Mouse (Mus musculus): Measurements from ENCODE around the gene Srebf1. TPM values are rescaled to one million over a fixed set of nuclear protein-coding genes. Genes with fewer than 3 reads are reported as not detected.

Gene Srebf1
- total and polyA plus RNA-seq, 3 experiments = 69.8 to 126 (median 120) TPM

- dilution Hi-C loops (cut with MboI; ENCODE audit: extremely low pct_ligation_motif_present, extremely low pct_unique_long_range_greater_than_20kb, low sequenced_read_pairs) (no loop called here), in situ Hi-C loops (cut with MboI; ENCODE audit: low pct_ligation_motif_present, low pct_unique_long_range_greater_than_20kb, low sequenced_read_pairs) (no loop called here)
- H3K36me3 ChIP-seq (replicated peaks in 1 of 2; ENCODE audit: control insufficient read depth in 1 of 2, insufficient read depth in 1 of 2, low read length in 1 of 2) = peaks cover 12 to 40% of the 10 kb centered on the region in 2 experiments
- no peaks in the 10 kb centered on the region for H3K9me3 ChIP-seq (replicated peaks; ENCODE audit: low read length)
- no peak for DNase-seq (ENCODE audit: extremely low read depth)
- H3K9ac ChIP-seq (ENCODE audit: insufficient read depth, low read depth) = no peak overlapping the region
- no peak overlapping the region for H3K4me2 ChIP-seq (ENCODE audit: insufficient read depth, low read depth, poor library complexity, severe bottlenecking)
- H3K79me2 ChIP-seq (replicated peaks; ENCODE audit: control insufficient read depth, extremely low read depth, insufficient read depth, poor library complexity, severe bottlenecking) = no peaks in the 10 kb centered on the region
- H3K27me3 ChIP-seq (replicated peaks) = no peaks in the 10 kb centered on the region
- no peak overlapping the region for H3K27ac ChIP-seq (ENCODE audit: insufficient read depth, low read depth)
- no peak overlapping the region for H3K4me3 ChIP-seq (replicated peaks in 1 of 3; ENCODE audit: low read depth in 2 of 3, low read length in 2 of 3, poor library complexity in 1 of 3)
- TF ChIP-seq POLR2A (IDR thresholded peaks at IDR 0.05; ENCODE audit: low read depth, low read length) (no peak), EP300 (IDR thresholded peaks at IDR 0.05; ENCODE audit: low read length) (no peak), ETS1 (conservative IDR thresholded peaks at IDR 0.05; ENCODE audit: low read depth, low read length) (no peak), MAZ (IDR thresholded peaks at IDR 0.05; ENCODE audit: low read depth, low read length) (no peak), RAD21 (IDR thresholded peaks at IDR 0.05; ENCODE audit: low read depth, low read length) (no peak), E2F4 (IDR thresholded peaks at IDR 0.05; ENCODE audit: insufficient replicate concordance, low read depth, low read length) (no peak), POLR2AphosphoS2 (IDR thresholded peaks at IDR 0.05; ENCODE audit: low read depth, low read length) (no peak), SIN3A (IDR thresholded peaks at IDR 0.05; ENCODE audit: low read length) (no peak), PAX5 (IDR thresholded peaks at IDR 0.05; ENCODE audit: low read length) (no peak), HCFC1 (IDR thresholded peaks at IDR 0.05; ENCODE audit: low read depth, low read length) (no peak), USF1 (IDR thresholded peaks at IDR 0.05; ENCODE audit: low read depth, low read length) (no peak), ZNF384 (IDR thresholded peaks at IDR 0.05; ENCODE audit: low read depth, low read length) (no peak), CHD1 (IDR thresholded peaks at IDR 0.05; ENCODE audit: low read depth, low read length) (no peak), ELF1 (IDR thresholded peaks at IDR 0.05; ENCODE audit: low read depth, low read length) (no peak), USF2 (conservative IDR thresholded peaks at IDR 0.05; ENCODE audit: low read depth, low read length) (no peak)
- peaks cover 0 to 7% of the 10 kb centered on the region in 2 experiments; a peak in 1 of 4 replicates for H3K4me1 ChIP-seq (ENCODE audit: control insufficient read depth in 1 of 2, insufficient read depth in 2 of 2)
These were observed 23.7 kb upstream of the Srebf1 start for GRCm38 (mm10) chr11:60246077-60246476.

DNA sequence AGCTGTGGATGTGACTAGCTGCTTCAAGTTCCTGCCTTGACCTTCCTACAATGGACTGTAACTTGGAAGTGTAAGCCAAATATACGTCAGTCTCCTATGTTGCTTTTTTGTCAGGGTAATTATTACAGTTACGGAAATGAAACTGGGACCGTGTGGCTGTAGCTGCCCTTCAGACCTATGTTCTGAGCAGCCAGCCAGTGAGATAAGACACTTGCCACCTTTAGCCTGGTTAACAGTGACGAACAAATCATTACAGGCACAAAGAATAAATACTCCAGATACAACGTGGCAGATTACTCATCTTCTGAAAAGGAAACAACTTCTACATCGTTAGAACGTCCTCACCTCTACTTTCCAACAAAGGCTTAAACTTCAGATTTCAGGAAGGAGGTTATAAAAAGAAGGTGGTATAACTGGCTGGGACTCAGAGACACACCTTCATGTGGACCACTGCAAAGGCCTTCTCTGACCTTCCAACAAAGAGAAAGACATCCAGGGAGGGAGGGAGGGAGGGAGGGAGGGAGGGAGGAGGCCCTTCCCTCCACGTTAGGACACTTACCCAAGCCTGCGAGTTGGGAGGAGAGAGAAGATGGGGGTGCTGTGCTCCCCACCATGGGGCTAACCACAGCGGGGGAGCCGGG lies 22.2 kb upstream of the Srebf1 start:
- no peak overlapping the region for H3K9ac ChIP-seq (ENCODE audit: insufficient read depth, low read depth)
- no peak overlapping the region for H3K4me2 ChIP-seq (ENCODE audit: insufficient read depth, low read depth, poor library complexity, severe bottlenecking)
- no peak overlapping the region for H3K4me3 ChIP-seq (replicated peaks in 1 of 3; ENCODE audit: low read depth in 2 of 3, low read length in 2 of 3, poor library complexity in 1 of 3)
- no peaks in the 10 kb centered on the region for H3K9me3 ChIP-seq (replicated peaks; ENCODE audit: low read length)
- no peak for DNase-seq (ENCODE audit: extremely low read depth)
- no peaks in the 10 kb centered on the region for H3K27me3 ChIP-seq (replicated peaks)
- H3K36me3 ChIP-seq (replicated peaks in 1 of 2; ENCODE audit: control insufficient read depth in 1 of 2, insufficient read depth in 1 of 2, low read length in 1 of 2) = peaks cover 16 to 49% of the 10 kb centered on the region in 2 experiments
- TF ChIP-seq ZMIZ1 (IDR thresholded peaks at IDR 0.05; ENCODE audit: low read depth, low read length) (no peak), ETS1 (conservative IDR thresholded peaks at IDR 0.05; ENCODE audit: low read depth, low read length) (no peak), ZC3H11A (IDR thresholded peaks at IDR 0.05; ENCODE audit: low read depth, low read length) (no peak), ELF1 (IDR thresholded peaks at IDR 0.05; ENCODE audit: low read depth, low read length) (no peak), RCOR1 (conservative IDR thresholded peaks at IDR 0.05; ENCODE audit: low read depth, low read length) (no peak), MYC (IDR thresholded peaks at IDR 0.05; ENCODE audit: low read depth, low read length) (no peak), PAX5 (IDR thresholded peaks at IDR 0.05; ENCODE audit: low read length) (no peak)
- H3K4me1 ChIP-seq (ENCODE audit: control insufficient read depth in 1 of 2, insufficient read depth in 2 of 2) = peaks cover 0 to 8% of the 10 kb centered on the region in 2 experiments; a peak in 1 of 4 replicates
- no peaks in the 10 kb centered on the region for H3K79me2 ChIP-seq (replicated peaks; ENCODE audit: control insufficient read depth, extremely low read depth, insufficient read depth, poor library complexity, severe bottlenecking)
- no peak overlapping the region for H3K27ac ChIP-seq (ENCODE audit: insufficient read depth, low read depth)
- dilution Hi-C loops (cut with MboI; ENCODE audit: extremely low pct_ligation_motif_present, extremely low pct_unique_long_range_greater_than_20kb, low sequenced_read_pairs) = no loop called here
- in situ Hi-C loops (cut with MboI; ENCODE audit: low pct_ligation_motif_present, low pct_unique_long_range_greater_than_20kb, low sequenced_read_pairs) = no loop called here

All from CH12.LX (cell line).